Mouse (Mus musculus): Measurements from ENCODE around the gene Lima1. TPM values are rescaled to one million over a fixed set of nuclear protein-coding genes. Genes with fewer than 3 reads are reported as not detected.
"Not testable (repeated sequence)": the region's sequence is repeated elsewhere in the genome, so short reads cannot be mapped to it uniquely, and the experiment has no call there.

Gene Lima1
- polyA plus RNA-seq (2016; fragmentation: Nextera tagmentation; extraction: Ambion mirVana) = 10.6 and 11.0 TPM in 2 replicates

DNA sequence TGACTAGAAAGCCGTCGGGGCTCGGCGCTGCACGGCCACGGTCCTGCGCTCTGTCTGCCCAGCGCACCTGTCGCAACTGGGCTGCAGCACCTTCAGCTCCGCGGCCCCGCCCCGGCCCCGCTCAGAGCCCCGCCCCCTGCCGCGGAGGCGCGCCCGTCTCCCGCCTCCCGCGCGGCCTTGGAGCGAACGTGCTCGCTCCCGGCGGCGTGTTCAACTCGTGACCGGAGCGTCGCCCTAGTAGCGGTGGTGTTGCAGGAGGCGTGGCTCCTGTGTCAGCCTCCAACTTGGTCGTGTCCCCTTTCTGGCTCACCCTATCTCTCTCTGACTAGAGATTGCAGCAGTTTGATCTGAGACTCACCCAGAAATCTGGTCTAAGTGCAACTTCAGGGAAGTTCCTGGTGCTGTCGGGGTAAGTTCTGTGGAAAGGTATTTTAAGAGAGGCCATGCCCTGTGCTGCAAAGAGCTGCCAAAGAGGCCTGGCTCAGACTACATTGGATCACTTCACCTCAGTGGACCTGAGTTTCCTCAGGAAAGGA is at the start of gene Lima1:
TSS of gene Lima1 (minus strand) at position 123 of the 536 bp plus-strand sequence.
- peaks cover 19% of the 10 kb centered on the region for H3K4me1 ChIP-seq
- H3K27me3 ChIP-seq (replicated peaks) = peaks cover 20% of the 10 kb centered on the region
- peak; percentile 88 for ATAC-seq
- H3K36me3 ChIP-seq = no peaks in the 10 kb centered on the region
- peak within 1 kb of the TSS; percentile 63 for H3K4me3 ChIP-seq
- no peak within 1 kb of the TSS for H3K27ac ChIP-seq
- H3K9ac ChIP-seq = peak within 1 kb of the TSS; percentile 5; the same call in 1 of the 2 replicates
- WGBS (ENCODE audit: insufficient replicate concordance) = 1% methylated on average over 35 of the region's 38 CpGs
- H3K9me3 ChIP-seq (replicated peaks) = no peaks in the 10 kb centered on the region
- peak within 1 kb of the TSS; percentile 83 for H3K4me2 ChIP-seq

DNA sequence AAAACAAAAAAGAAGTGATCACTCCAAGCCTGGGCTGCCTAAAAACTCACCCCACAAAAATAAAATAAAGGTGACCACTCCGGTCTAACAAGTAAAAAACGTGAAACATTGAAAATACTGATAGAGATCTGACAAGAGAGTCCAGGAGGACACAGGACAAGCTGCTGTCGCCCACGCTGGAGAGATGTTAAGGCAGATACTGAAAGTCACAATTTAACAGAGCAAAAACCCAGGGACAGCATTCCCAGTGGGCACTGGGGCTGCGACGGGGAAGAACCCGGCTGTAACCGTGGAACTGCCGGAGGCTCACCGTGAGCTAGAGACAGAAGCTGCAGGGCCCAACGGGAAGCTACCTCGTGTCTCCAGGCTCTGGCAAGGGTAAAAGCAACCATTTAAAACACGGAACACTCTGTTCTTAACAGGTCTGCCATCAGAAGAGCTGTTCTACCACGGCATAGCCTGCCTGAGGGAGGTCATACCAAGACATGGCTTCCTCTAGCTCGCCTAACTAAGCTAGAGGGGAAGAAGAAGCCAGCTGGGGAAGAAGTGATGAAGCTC is 44.4 kb upstream of the Lima1 start:
- no peak overlapping the region for H3K4me3 ChIP-seq
- no peak overlapping the region for H3K27ac ChIP-seq
- H3K4me2 ChIP-seq = no peak overlapping the region
- no peak overlapping the region for H3K9ac ChIP-seq
- H3K27me3 ChIP-seq (replicated peaks) = no peaks in the 10 kb centered on the region
- 0 out of 2 replicates have a peak, but pooled peaks cover 2% of the 10 kb centered on the region for H3K4me1 ChIP-seq
- H3K36me3 ChIP-seq = no peaks in the 10 kb centered on the region
- ATAC-seq = no peak
- H3K9me3 ChIP-seq (replicated peaks) = no peaks in the 10 kb centered on the region
- 64% methylated on average over 15 of the region's 15 CpGs for WGBS (ENCODE audit: insufficient replicate concordance)

DNA sequence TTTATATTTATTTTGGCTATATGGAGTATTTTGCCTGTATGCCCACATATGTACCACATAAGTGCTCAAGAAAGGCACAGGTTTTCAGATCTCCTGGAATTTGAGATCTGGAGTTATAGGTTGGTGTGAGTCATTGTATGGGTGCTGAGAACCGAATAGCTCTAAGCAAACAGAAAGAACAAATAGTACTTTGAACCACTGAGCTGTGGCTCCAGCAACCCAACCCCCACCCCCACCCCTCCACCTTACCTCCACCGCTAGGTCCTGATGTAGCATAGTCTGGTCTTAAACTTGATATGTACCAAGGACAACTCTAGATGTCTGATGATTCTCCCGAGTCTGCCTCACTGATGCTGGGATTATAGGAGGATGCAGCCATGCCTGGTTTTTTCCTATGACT is 42.0 kb upstream of the Lima1 start:
- H3K27ac ChIP-seq = no peak overlapping the region
- 50% methylated on average over 3 of the region's 3 CpGs for WGBS (ENCODE audit: insufficient replicate concordance)

GRCm38 (mm10) chr15:99914613-99915012 is 39.4 kb upstream of the Lima1 start:
- WGBS (ENCODE audit: insufficient replicate concordance) = 67% methylated on average over 5 of the region's 5 CpGs
- H3K27ac ChIP-seq = no peak overlapping the region
- no peak overlapping the region for H3K9ac ChIP-seq
- no peaks in the 10 kb centered on the region for H3K27me3 ChIP-seq (replicated peaks)
- no peak overlapping the region for H3K4me2 ChIP-seq
- H3K4me3 ChIP-seq = no peak overlapping the region
- H3K36me3 ChIP-seq = no peaks in the 10 kb centered on the region
- H3K9me3 ChIP-seq (replicated peaks) = no peaks in the 10 kb centered on the region
- H3K4me1 ChIP-seq = 0 out of 2 replicates have a peak, but pooled peaks cover 2% of the 10 kb centered on the region
- ATAC-seq = no peak

More for the DNA sequence above, 42.0 kb upstream of the Lima1 start:
- Histone ChIP-seq H3K9me3 (replicated peaks) (no peaks in the 10 kb centered on the region), H3K4me2 (no peak overlapping the region), H3K36me3 (no peaks in the 10 kb centered on the region), H3K4me1 (0 out of 2 replicates have a peak, but pooled peaks cover 2% of the 10 kb centered on the region), H3K27me3 (replicated peaks) (no peaks in the 10 kb centered on the region), H3K9ac (no peak overlapping the region), H3K4me3 (no peak overlapping the region)
- ATAC-seq = peak; percentile 51

- no peak overlapping the region for H3K9ac ChIP-seq
- H3K4me3 ChIP-seq = no peak overlapping the region
- H3K27ac ChIP-seq = no peak overlapping the region
- 76% methylated on average over 4 of the region's 4 CpGs for WGBS (ENCODE audit: insufficient replicate concordance)
- H3K27me3 ChIP-seq (replicated peaks) = no peaks in the 10 kb centered on the region
- H3K4me1 ChIP-seq = peaks cover 2% of the 10 kb centered on the region; the same call in 1 of the 2 replicates
- no peak overlapping the region for H3K4me2 ChIP-seq
- H3K9me3 ChIP-seq (replicated peaks) = no peaks in the 10 kb centered on the region
- ATAC-seq = no peak
- no peaks in the 10 kb centered on the region for H3K36me3 ChIP-seq
These were observed 36.5 kb upstream of the Lima1 start for GRCm38 (mm10) chr15:99911785-99912184.

- not testable (repeated sequence) for H3K4me2 ChIP-seq; H3K9ac ChIP-seq; H3K27me3 ChIP-seq (replicated peaks); H3K4me3 ChIP-seq; H3K9me3 ChIP-seq (replicated peaks); H3K36me3 ChIP-seq; H3K4me1 ChIP-seq; H3K27ac ChIP-seq
- 34% methylated on average over 14 of the region's 14 CpGs for WGBS (ENCODE audit: insufficient replicate concordance)
- ATAC-seq = peak; percentile 32; the same call in 1 of the 2 replicates
These were observed 34.2 kb upstream of the Lima1 start for GRCm38 (mm10) chr15:99909339-99909996.

DNA sequence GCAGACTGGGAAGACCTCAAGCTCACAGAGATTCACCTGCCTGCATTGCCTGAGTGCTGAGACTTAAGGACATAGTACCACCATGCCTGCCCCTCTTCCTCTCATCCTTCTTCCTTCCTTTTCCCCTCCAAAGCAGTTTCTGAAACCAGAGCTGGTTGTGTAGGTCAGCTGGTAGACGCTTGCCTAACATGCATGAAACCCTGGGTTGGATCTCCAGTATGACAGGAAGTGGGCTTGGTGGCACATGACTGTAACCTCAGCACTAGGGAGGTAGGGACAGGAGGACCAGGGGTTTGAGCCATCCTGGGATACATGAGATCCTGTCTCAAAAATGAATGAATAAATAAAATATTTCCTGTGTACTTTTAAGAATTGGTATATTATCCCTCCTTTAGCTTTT is 32.3 kb upstream of the Lima1 start:
- WGBS (ENCODE audit: insufficient replicate concordance) = 27% methylated on average over 1 of the region's 1 CpGs

GRCm38 (mm10) chr15:99907041-99907440 is 31.8 kb upstream of the Lima1 start:
- Histone ChIP-seq H3K9me3 (replicated peaks) (no peaks in the 10 kb centered on the region), H3K27ac (no peak overlapping the region), H3K4me1 (no peaks in the 10 kb centered on the region; the same call in 1 of the 2 replicates), H3K27me3 (replicated peaks) (no peaks in the 10 kb centered on the region), H3K4me3 (no peak overlapping the region), H3K9ac (no peak overlapping the region), H3K4me2 (no peak overlapping the region), H3K36me3 (no peaks in the 10 kb centered on the region)
- no peak for ATAC-seq
- WGBS (ENCODE audit: insufficient replicate concordance) = 66% methylated on average over 4 of the region's 4 CpGs

More for the DNA sequence above, 32.3 kb upstream of the Lima1 start:
- no peak overlapping the region for H3K4me3 ChIP-seq
- H3K36me3 ChIP-seq = no peaks in the 10 kb centered on the region
- no peak for ATAC-seq
- H3K4me2 ChIP-seq = no peak overlapping the region
- H3K27me3 ChIP-seq (replicated peaks) = no peaks in the 10 kb centered on the region
- no peaks in the 10 kb centered on the region; the same call in 1 of the 2 replicates for H3K4me1 ChIP-seq
- H3K27ac ChIP-seq = no peak overlapping the region
- no peak overlapping the region for H3K9ac ChIP-seq
- H3K9me3 ChIP-seq (replicated peaks) = no peaks in the 10 kb centered on the region

- H3K9me3 ChIP-seq (replicated peaks) = no peaks in the 10 kb centered on the region
- H3K27ac ChIP-seq = no peak overlapping the region
- no peak overlapping the region for H3K9ac ChIP-seq
- ATAC-seq = no peak
- no peak overlapping the region for H3K4me2 ChIP-seq
- H3K36me3 ChIP-seq = no peaks in the 10 kb centered on the region
- no peaks in the 10 kb centered on the region for H3K27me3 ChIP-seq (replicated peaks)
- no peaks in the 10 kb centered on the region; the same call in 1 of the 2 replicates for H3K4me1 ChIP-seq
- no peak overlapping the region for H3K4me3 ChIP-seq
- 78% methylated on average over 9 of the region's 9 CpGs for WGBS (ENCODE audit: insufficient replicate concordance)
These were observed 29.6 kb upstream of the Lima1 start for GRCm38 (mm10) chr15:99904841-99905240.

DNA sequence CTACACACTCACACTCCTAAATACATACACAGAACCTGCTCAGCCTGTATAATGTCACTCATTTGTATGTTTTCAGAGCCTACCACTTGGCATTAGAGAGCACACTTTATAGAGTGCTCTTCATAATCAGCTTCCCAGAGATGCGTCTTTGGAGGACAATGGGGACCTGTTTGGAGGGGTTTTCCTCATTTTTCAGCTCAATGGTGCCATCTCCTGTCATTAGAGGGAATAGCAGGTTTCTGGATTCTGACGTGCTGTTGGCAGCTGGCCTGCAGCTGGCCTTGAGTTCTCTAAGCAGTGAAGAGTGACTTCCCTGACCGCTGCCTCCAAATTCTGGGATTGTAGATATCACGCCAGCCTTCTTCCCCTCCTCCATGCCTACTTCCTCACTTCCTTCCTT is 29.1 kb upstream of the Lima1 start:
- WGBS (ENCODE audit: insufficient replicate concordance) = 5% methylated on average over 4 of the region's 4 CpGs
- no peaks in the 10 kb centered on the region for H3K9me3 ChIP-seq (replicated peaks)
- H3K9ac ChIP-seq = no peak overlapping the region
- no peak overlapping the region for H3K4me2 ChIP-seq
- no peak overlapping the region for H3K27ac ChIP-seq
- ATAC-seq = no peak
- no peaks in the 10 kb centered on the region; the same call in 1 of the 2 replicates for H3K4me1 ChIP-seq
- H3K27me3 ChIP-seq (replicated peaks) = no peaks in the 10 kb centered on the region
- H3K36me3 ChIP-seq = no peaks in the 10 kb centered on the region
- no peak overlapping the region for H3K4me3 ChIP-seq

DNA sequence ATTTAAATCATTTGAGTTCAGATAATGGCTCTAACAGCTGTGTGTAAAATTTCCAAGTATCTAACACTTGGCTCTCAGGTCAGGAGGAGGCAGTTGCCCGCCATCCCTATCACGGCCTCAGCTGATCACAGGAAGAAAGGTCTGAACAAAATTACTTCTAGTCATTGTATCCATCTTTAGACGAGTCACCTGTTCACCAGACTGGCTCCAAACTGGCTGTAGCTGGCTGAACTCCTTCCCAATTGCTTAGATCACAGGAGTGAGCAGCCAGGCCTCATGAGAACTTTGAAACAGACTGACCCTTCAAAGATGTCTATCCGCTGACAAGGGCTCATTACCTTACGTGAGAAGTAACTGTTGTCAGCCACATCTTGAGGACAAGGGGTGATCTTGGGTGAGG is 28.0 kb upstream of the Lima1 start:
- Histone ChIP-seq H3K4me3 (no peak overlapping the region), H3K4me1 (no peaks in the 10 kb centered on the region; the same call in 1 of the 2 replicates), H3K4me2 (peak overlapping the region; percentile 20), H3K27me3 (replicated peaks) (no peaks in the 10 kb centered on the region), H3K9me3 (replicated peaks) (no peaks in the 10 kb centered on the region), H3K9ac (no peak overlapping the region), H3K27ac (no peak overlapping the region; the same call in 1 of the 2 replicates), H3K36me3 (no peaks in the 10 kb centered on the region)
- no peak for ATAC-seq
- WGBS (ENCODE audit: insufficient replicate concordance) = 74% methylated on average over 5 of the region's 5 CpGs

- WGBS (ENCODE audit: insufficient replicate concordance) = 68% methylated on average over 5 of the region's 5 CpGs
These were observed 27.5 kb upstream of the Lima1 start for GRCm38 (mm10) chr15:99902786-99903185.

More at GRCm38 (mm10) chr15:99902786-99903185, 27.5 kb upstream of the Lima1 start:
- H3K4me3 ChIP-seq = no peak overlapping the region
- H3K4me2 ChIP-seq = 0 out of 2 replicates have a peak overlapping the region, but pooled peaks have one; percentile 20
- ATAC-seq = no peak
- peaks cover 4% of the 10 kb centered on the region; the same call in 1 of the 2 replicates for H3K4me1 ChIP-seq
- H3K36me3 ChIP-seq = no peaks in the 10 kb centered on the region
- H3K27ac ChIP-seq = no peak overlapping the region; the same call in 1 of the 2 replicates
- H3K9me3 ChIP-seq (replicated peaks) = no peaks in the 10 kb centered on the region
- H3K9ac ChIP-seq = no peak overlapping the region
- no peaks in the 10 kb centered on the region for H3K27me3 ChIP-seq (replicated peaks)

Data from liver, embryonic 12.5 days (tissue).